Mouse (Mus musculus) hindbrain, embryonic 16.5 days (tissue): ENCODE data around the gene Ccnl2. TPM values are rescaled to one million over a fixed set of nuclear protein-coding genes. Genes with fewer than 3 reads are reported as not detected.

Source experiments
- ATAC-seq: fragments of 200-750 bp; cut with Nextera tagmentation; 2 replicates; pipeline ENCODE4 v1.8.0; 2017; ENCODE audit warnings: moderate TSS enrichment, moderate library complexity
- H3K27ac ChIP-seq: fragments of 300-500 bp; sonication (generic); 2 replicates; pipeline ENCODE4 v1.5.1; 2014; ENCODE audit warnings: low read depth, mild to moderate bottlenecking, control low read depth, low read length, moderate library complexity
- H3K27me3 ChIP-seq: fragments of 300-500 bp; sonication (generic); replicated peaks from 2 replicates; pipeline ENCODE4 v1.6.1; 2014; ENCODE audit warnings: low read length; ENCODE audit not compliant: control insufficient read depth, insufficient read depth
- H3K36me3 ChIP-seq: fragments of 300-500 bp; sonication (generic); 2 replicates; pipeline ENCODE4 v1.6.1; 2014; ENCODE audit warnings: mild to moderate bottlenecking, low read length, moderate library complexity, mixed read lengths; ENCODE audit not compliant: control insufficient read depth, insufficient read depth
- H3K4me1 ChIP-seq: fragments of 300-500 bp; sonication (generic); 2 replicates; pipeline ENCODE4 v1.6.1; 2014; ENCODE audit warnings: low read depth, low read length; ENCODE audit not compliant: control insufficient read depth, insufficient read depth
- H3K4me2 ChIP-seq: fragments of 300-500 bp; sonication (generic); 2 replicates; pipeline ENCODE4 v1.6.1; 2014; ENCODE audit warnings: mild to moderate bottlenecking, low read length, control low read depth, moderate library complexity
- H3K4me3 ChIP-seq: fragments of 300-500 bp; sonication (generic); 2 replicates; pipeline ENCODE4 v1.5.1; 2014; ENCODE audit warnings: mild to moderate bottlenecking, low read length, control low read depth, moderate library complexity
- H3K9ac ChIP-seq: fragments of 300-500 bp; sonication (generic); 2 replicates; pipeline ENCODE4 v1.6.1; 2014; ENCODE audit warnings: low read depth, mild to moderate bottlenecking, control low read depth, low read length, moderate library complexity
- H3K9me3 ChIP-seq: fragments of 300-500 bp; sonication (generic); 2 replicates; pipeline ENCODE4 v1.6.1; 2014; ENCODE audit warnings: mild to moderate bottlenecking, low read length, moderate library complexity; ENCODE audit not compliant: control insufficient read depth
- WGBS: fragments of 180-500 bp; shearing (Covaris S2); extraction: QIAGEN DNeasy Blood & Tissue Kit; methylation state at CpG from one replicate; pipeline ENCODE4 v1.1.7; 2014; 5-methylcytosine and 5-hydroxymethylcytosine counted together
- polyA plus RNA-seq: library from polyadenylated mRNA; unstranded; fragments of >200 nt; fragmentation: Nextera tagmentation; extraction: Ambion mirVana; gene quantifications from 2 replicates; pipeline ENCODE4 v1.2.1, GENCODE M21; 2015

Ccnl2 gene
- polyA plus RNA-seq, 1 experiment from 2014 or later: 118 TPM

DNA sequence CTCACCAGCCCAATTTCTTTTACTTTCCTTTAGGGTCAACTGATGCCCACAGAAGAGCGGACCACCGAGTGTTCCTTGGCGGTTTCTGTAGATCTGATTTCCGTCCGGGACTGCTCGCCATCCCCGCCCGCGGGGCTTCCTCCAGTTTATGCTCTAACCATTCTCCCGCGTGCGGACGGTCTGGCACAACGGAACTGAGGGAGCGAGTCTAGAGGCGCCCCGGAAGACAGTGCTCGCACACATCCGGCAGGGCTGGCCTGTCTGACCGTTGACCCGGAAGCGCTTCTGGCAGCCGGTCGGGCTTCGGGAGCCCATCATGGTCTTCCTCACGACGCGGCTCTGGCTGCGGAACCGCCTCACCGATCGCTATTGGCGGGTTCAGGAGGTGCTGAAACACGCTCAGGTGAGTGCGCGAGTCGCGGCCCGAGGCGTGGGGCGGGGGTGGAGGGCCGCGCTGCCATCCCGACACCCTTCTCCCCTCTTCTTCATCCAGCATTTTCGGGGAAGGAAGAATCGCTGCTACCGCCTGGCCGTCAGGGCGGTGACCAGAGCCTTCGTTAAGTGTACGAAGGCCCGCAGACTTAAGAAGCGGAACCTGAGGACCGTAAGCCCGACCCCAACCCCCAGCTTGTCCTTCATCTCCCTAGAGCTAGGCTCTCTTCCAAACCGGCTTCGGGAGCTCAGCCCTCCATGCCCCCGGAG lies 8.8 kb upstream of the Ccnl2 start:
- Histone ChIP-seq H3K27ac (peak overlapping the region; percentile 77), H3K4me1 (peaks cover 14% of the 10 kb centered on the region), H3K4me2 (peak overlapping the region; percentile 82), H3K9me3 (no peaks in the 10 kb centered on the region), H3K9ac (peak overlapping the region; percentile 89), H3K27me3 (no peaks in the 10 kb centered on the region), H3K4me3 (peak overlapping the region; percentile 93), H3K36me3 (peaks cover 12% of the 10 kb centered on the region)
- WGBS: under 1% methylated on average over 54 of the region's 58 CpGs
- ATAC-seq: peak; percentile 98

DNA sequence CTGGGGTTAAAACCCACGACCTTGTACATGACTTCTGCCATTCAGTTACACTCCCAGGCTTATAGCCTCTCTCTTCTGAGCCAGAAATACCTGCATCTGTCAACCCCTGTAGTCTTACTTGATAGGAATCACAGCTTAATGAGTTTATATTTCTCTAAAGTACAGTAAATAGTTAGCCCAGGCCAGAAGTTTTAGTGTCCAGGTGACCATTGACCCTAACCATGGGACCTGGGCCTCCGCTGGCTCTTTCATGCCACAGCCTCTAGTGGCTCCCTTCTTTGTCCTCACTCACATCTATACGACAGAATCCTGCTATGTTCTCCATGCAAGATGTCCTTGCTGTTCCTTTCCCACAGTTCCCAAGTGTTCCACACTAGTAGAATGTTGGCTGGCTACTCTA lies 4.4 kb upstream of the Ccnl2 start:
- Histone ChIP-seq H3K4me3 (no peak overlapping the region), H3K9ac (no peak overlapping the region), H3K27me3 (no peaks in the 10 kb centered on the region), H3K9me3 (no peaks in the 10 kb centered on the region), H3K4me2 (no peak overlapping the region), H3K36me3 (peaks cover 30% of the 10 kb centered on the region), H3K4me1 (peaks cover 17% of the 10 kb centered on the region), H3K27ac (no peak overlapping the region)
- no peak for ATAC-seq
- WGBS: 95% methylated on average over 3 of the region's 3 CpGs

DNA sequence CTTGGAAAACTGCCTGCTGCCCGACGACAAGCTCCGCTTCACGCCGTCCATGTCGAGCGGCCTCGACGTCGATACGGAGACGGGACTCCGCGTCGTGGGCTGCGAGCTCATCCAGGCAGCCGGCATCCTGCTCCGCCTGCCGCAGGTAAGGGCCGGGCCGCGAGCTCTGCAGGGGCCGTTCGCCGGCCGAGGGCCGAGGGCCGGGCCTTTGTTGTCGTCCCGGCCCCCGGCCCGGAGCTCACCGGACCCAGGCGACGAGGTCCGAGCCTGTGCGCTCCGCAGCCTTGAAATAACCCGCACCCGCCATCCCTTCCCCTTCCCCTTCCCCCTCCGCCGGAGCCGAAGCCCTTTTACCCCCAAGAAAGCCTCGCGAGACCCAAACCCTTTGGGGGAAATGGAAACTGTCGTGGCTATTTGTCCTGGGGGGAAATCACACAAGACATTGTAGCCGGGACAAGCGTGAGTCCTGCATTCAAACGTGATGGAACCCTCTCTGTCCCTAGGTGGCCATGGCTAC lies 434 bp downstream of the Ccnl2 start:
- Histone ChIP-seq H3K4me3 (peak overlapping the region; percentile 96), H3K36me3 (peaks cover 47% of the 10 kb centered on the region), H3K27ac (peak overlapping the region; percentile 91), H3K27me3 (no peaks in the 10 kb centered on the region), H3K4me2 (peak overlapping the region; percentile 87), H3K9ac (peak overlapping the region; percentile 98), H3K9me3 (no peaks in the 10 kb centered on the region), H3K4me1 (peaks cover 19% of the 10 kb centered on the region)
- ATAC-seq: peak; percentile 56
- under 1% methylated on average over 37 of the region's 49 CpGs for WGBS

DNA sequence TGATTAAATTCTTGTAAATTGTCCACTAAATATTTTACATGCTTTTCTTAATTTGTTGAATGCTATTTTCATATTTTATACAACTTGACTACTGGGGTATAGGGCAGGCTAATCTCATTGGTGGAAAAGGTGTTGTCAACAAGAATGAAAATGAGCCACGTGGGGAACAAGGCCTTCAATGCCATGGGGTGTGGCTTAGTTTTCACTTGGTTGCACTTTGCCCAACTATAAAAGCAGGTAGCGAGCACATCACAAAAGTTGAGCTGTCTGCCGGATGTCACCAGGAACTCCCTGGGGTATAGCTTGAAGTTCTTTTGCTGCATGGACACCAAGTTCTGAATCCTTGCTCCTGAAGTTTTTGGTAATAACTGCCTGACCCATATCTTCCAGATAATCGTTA lies 5.2 kb downstream of the Ccnl2 start:
- Histone ChIP-seq H3K36me3 (peaks cover 59% of the 10 kb centered on the region), H3K4me1 (peaks cover 13% of the 10 kb centered on the region), H3K4me3 (no peak overlapping the region), H3K27ac (no peak overlapping the region), H3K9ac (no peak overlapping the region), H3K27me3 (no peaks in the 10 kb centered on the region), H3K9me3 (no peaks in the 10 kb centered on the region), H3K4me2 (no peak overlapping the region)
- ATAC-seq: no peak
- WGBS: 75% methylated on average over 4 of the region's 4 CpGs

DNA sequence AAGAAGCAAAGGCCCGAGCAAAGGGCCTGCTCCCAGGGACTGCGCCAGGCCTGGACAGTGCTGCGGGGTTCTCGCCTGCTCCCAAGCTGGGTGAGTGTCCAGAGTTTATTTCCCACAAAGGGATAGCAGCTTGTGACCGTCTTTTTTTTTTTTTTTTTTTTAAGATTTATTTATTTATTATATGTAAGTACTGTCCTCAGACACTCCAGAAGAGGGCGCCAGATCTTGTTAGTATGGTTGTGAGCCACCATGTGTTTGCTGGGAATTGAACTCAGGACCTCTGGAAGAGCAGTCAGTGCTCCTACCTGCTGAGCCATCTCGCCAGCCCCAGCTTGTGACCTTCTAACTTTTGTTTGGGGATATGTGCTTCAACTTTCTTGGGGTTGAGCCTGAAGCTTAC lies 8.7 kb downstream of the Ccnl2 start:
- Histone ChIP-seq H3K4me2 (no peak overlapping the region), H3K27ac (no peak overlapping the region), H3K9ac (no peak overlapping the region), H3K4me1 (no peaks in the 10 kb centered on the region), H3K27me3 (no peaks in the 10 kb centered on the region), H3K9me3 (no peaks in the 10 kb centered on the region), H3K36me3 (peaks cover 70% of the 10 kb centered on the region), H3K4me3 (no peak overlapping the region)
- ATAC-seq: no peak
- whole genome bisulfite sequencing: 76% methylated on average over 7 of the region's 7 CpGs

DNA sequence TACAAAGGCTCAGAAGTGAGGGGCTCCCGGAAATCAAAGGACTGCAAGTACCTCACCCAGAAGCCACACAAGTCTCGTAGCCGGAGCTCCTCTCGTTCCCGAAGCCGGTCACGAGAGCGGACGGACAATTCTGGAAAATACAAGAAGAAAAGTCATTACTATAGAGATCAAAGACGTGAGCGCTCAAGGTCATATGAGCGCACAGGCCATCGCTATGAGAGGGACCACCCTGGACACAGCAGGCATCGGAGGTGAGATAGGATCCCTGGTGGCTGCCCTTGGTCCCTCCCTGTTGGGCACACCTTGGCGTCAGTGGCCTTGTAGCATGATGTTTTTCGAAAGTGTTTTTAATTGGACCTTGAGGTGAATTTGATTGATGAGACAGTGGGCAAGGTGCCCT lies 11.2 kb downstream of the Ccnl2 start:
- Histone ChIP-seq H3K4me2 (no peak overlapping the region), H3K4me1 (no peaks in the 10 kb centered on the region), H3K27me3 (no peaks in the 10 kb centered on the region), H3K9me3 (no peaks in the 10 kb centered on the region), H3K27ac (no peak overlapping the region), H3K9ac (no peak overlapping the region), H3K36me3 (peaks cover 59% of the 10 kb centered on the region), H3K4me3 (no peak overlapping the region)
- no peak for ATAC-seq
- 96% methylated on average over 16 of the region's 16 CpGs for WGBS

DNA sequence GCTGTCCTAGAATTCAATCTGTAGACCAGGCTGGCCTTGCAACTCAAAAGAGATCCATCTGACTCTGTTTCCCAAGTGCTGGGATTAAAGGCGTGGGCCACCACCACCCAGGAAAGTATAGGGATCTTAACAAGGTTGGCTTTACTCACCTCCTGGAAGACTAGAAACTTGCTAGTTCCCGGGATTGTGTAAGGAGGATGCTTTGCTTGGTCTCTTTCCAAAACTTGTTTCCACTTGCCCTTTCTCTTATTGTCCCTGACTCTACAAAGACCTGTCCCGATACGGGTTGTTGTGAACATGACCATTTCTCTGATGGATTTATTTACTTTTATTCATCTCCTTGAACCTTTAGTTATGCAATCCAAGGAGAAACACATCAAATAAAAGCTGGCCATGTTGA lies 17.6 kb downstream of the Ccnl2 start:
- Histone ChIP-seq H3K4me2 (no peak overlapping the region), H3K9me3 (no peaks in the 10 kb centered on the region), H3K36me3 (peaks cover 8% of the 10 kb centered on the region), H3K9ac (no peak overlapping the region), H3K4me1 (peaks cover 26% of the 10 kb centered on the region), H3K27me3 (no peaks in the 10 kb centered on the region), H3K27ac (no peak overlapping the region), H3K4me3 (no peak overlapping the region)
- ATAC-seq: no peak
- WGBS: 97% methylated on average over 4 of the region's 4 CpGs

DNA sequence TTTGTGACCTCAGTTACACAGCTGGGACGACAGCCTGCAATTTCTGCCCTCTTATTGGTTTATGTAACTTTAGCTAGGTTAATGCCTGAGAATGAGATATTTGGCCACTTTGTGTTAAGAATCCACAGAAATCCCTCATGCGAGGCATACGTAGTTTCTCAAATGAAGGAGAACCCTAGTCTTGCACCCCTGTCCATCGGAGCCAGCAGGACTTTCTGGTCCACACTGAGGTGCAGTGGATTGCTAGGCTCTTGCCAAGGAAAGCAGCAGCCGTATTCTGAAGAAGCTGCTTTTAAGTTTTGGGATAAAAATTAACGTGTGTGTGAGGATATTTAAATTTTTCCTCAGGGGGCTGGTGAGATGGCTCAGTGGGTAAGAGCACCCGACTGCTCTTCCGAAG lies 18.3 kb downstream of the Ccnl2 start:
- H3K27ac ChIP-seq: peak overlapping the region; percentile 90; the same call in 1 of the 2 replicates
- 56% methylated on average over 8 of the region's 8 CpGs for WGBS
- H3K9ac ChIP-seq: no peak overlapping the region
- no peaks in the 10 kb centered on the region for H3K9me3 ChIP-seq
- H3K36me3 ChIP-seq: peaks cover 3% of the 10 kb centered on the region
- H3K27me3 ChIP-seq: no peaks in the 10 kb centered on the region
- peak overlapping the region; percentile 57 for H3K4me3 ChIP-seq
- ATAC-seq: no peak
- H3K4me2 ChIP-seq: peak overlapping the region; percentile 97
- peaks cover 26% of the 10 kb centered on the region for H3K4me1 ChIP-seq

DNA sequence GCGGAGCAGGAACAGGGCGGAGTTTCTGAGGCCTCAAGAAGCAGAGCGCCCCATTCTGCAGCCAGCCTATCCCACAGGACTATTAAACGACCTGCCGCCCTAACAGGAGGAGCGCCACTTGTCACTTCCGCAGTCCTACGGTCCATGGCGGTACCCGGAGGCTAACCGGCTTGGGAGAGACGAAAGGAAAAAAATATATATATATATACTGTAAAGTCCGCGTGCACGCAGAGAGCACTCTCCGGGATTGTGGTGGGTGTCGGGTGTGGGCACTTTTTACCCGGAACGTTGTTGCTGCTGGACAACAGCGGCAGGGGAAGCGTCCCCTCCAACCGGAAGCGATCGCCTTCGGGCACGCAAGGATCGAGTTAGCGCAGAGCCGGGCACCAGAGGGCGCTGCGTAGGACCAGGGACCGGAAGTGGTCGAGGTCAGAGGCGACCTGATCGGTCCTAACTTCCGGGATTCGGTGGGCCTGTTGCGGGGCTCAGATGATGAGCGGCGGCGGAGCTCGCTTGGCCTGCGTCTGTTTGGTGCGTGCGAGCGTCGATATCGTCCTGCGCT lies 19.0 kb downstream of the Ccnl2 start, which contains the start of gene Aurkaip1:
TSS of gene Aurkaip1 (plus strand) at position 68 of the 562 bp plus-strand sequence.
- peaks cover 26% of the 10 kb centered on the region for H3K4me1 ChIP-seq
- H3K4me3 ChIP-seq: peak within 1 kb of the TSS; percentile 57
- H3K36me3 ChIP-seq: peaks cover 3% of the 10 kb centered on the region
- 0% methylated on average over 49 of the region's 49 CpGs for WGBS
- peak; percentile 95 for ATAC-seq
- H3K9me3 ChIP-seq: no peaks in the 10 kb centered on the region
- H3K27ac ChIP-seq: peak within 1 kb of the TSS; percentile 90
- H3K27me3 ChIP-seq: no peaks in the 10 kb centered on the region
- H3K9ac ChIP-seq: peak within 1 kb of the TSS; percentile 79
- H3K4me2 ChIP-seq: peak within 1 kb of the TSS; percentile 97
